Mouse (Mus musculus) neural tube, embryonic 15.5 days (tissue): ENCODE measurements around the gene Gm21775. TPM values are rescaled to one million over a fixed set of nuclear protein-coding genes. Genes with fewer than 3 reads are reported as not detected.
"Not testable (repeated sequence)": the region's sequence is repeated elsewhere in the genome, so short reads cannot be mapped to it uniquely, and the experiment has no call there.

Experiments used
- ATAC-seq: fragments of 200-750 bp; cut with Nextera tagmentation; 2 replicates; pipeline ENCODE4 v1.8.0; 2017; ENCODE audit warnings: mild to moderate bottlenecking, moderate TSS enrichment, moderate library complexity; ENCODE audit not compliant: low FRiP score
- H3K27ac ChIP-seq: fragments of 300-500 bp; sonication (generic); replicated peaks from 2 replicates; pipeline ENCODE4 v1.5.1; 2015; ENCODE audit warnings: mild to moderate bottlenecking, inconsistent platforms
- H3K27me3 ChIP-seq: fragments of 300-500 bp; sonication (generic); replicated peaks from 2 replicates; pipeline ENCODE4 v1.6.1; 2015; ENCODE audit warnings: inconsistent platforms
- H3K36me3 ChIP-seq: fragments of 300-500 bp; sonication (generic); 2 replicates; pipeline ENCODE4 v1.6.1; 2015; ENCODE audit warnings: inconsistent platforms
- H3K4me1 ChIP-seq: fragments of 300-500 bp; sonication (generic); 2 replicates; pipeline ENCODE4 v1.6.1; 2015; ENCODE audit warnings: inconsistent platforms
- H3K4me2 ChIP-seq: fragments of 300-500 bp; sonication (generic); 2 replicates; pipeline ENCODE4 v1.6.1; 2015; ENCODE audit warnings: inconsistent platforms, mild to moderate bottlenecking, moderate library complexity
- H3K4me3 ChIP-seq: fragments of 300-500 bp; sonication (generic); replicated peaks from 2 replicates; pipeline ENCODE4 v1.5.1; 2015; ENCODE audit warnings: mild to moderate bottlenecking, inconsistent platforms
- H3K9ac ChIP-seq: fragments of 300-500 bp; sonication (generic); replicated peaks from 2 replicates; pipeline ENCODE4 v1.6.1; 2015; ENCODE audit warnings: mild to moderate bottlenecking, inconsistent platforms
- H3K9me3 ChIP-seq: fragments of 300-500 bp; sonication (generic); replicated peaks from 2 replicates; pipeline ENCODE4 v1.6.1; 2016; ENCODE audit warnings: inconsistent platforms
- WGBS: fragments of 180-500 bp; shearing (Covaris S2); methylation state at CpG from one replicate; pipeline ENCODE4 v1.1.7; 2015; ENCODE audit warnings: mixed read lengths; 5-methylcytosine and 5-hydroxymethylcytosine counted together
- polyA plus RNA-seq: library from polyadenylated mRNA; unstranded; fragments of >200 nt; fragmentation: Nextera tagmentation; extraction: Ambion mirVana; gene quantifications from 2 replicates; pipeline ENCODE4 v1.2.1, GENCODE M21; 2015

Gene Gm21775
- not detected in 2 replicates for polyA plus RNA-seq

- not testable (repeated sequence) for ATAC-seq, H3K27me3 ChIP-seq, H3K4me2 ChIP-seq, H3K4me3 ChIP-seq, H3K36me3 ChIP-seq, H3K4me1 ChIP-seq, H3K9ac ChIP-seq, H3K9me3 ChIP-seq, H3K27ac ChIP-seq
- WGBS: 87% methylated on average over 5 of the region's 5 CpGs
These were observed at the start of gene Gm21775 for GRCm38 (mm10) chrY:10553153-10553552. TSS of gene Gm21775 (plus strand) at chrY:10553453.

GRCm38 (mm10) chrY:10535942-10536341 is 17.3 kb upstream of the Gm21775 start, which contains the start of gene Gm20737:
TSS of gene Gm20737 (minus strand) at chrY:10536042.
- not testable (repeated sequence) for H3K4me3 ChIP-seq, ATAC-seq, H3K27me3 ChIP-seq, H3K9ac ChIP-seq, H3K4me1 ChIP-seq, H3K9me3 ChIP-seq, H3K4me2 ChIP-seq, H3K27ac ChIP-seq, H3K36me3 ChIP-seq

Other genes with a start within 250 kb of the Gm21775 start
- not detected in 2 replicates for gene Gm20834, start 228.9 kb upstream of the Gm21775 start, polyA plus RNA-seq
- not detected in 2 replicates for gene Gm28510, start 140.7 kb upstream of the Gm21775 start, polyA plus RNA-seq
- gene Gm20737, start 17.4 kb upstream of the Gm21775 start, polyA plus RNA-seq: not detected in 2 replicates
- gene Gm21900, start 62.9 kb downstream of the Gm21775 start, polyA plus RNA-seq: not detected in 2 replicates
- not detected in 2 replicates for gene Gm20777, start 199.0 kb downstream of the Gm21775 start, polyA plus RNA-seq